Mouse (Mus musculus) T-helper 1 cell (primary cell): ENCODE results near the gene Lcmt1.

Source experiments
- in situ Hi-C: fragments of 300-600 bp; cut with MboI, MseI; formaldehyde crosslinking; loops from one replicate; pipeline ENCODE4 v1.15.1; 2025; ENCODE audit warnings: high pct_unique_total_duplicates

The Lcmt1 gene

GRCm38 (mm10) chr7:123452551-123452950 lies 83.0 kb downstream of the Lcmt1 start:
- in situ Hi-C loops = loop anchor here (25.0 kb wide), 1 partner anchor 1715 kb away; the partner anchor contains the start of gene Scnn1g

GRCm38 (mm10) chr7:123453066-123453465 lies 83.5 kb downstream of the Lcmt1 start:
- in situ Hi-C loops = loop anchor here (25.0 kb wide), 1 partner anchor 1716 kb away; the partner anchor contains the start of gene Scnn1g

GRCm38 (mm10) chr7:123455088-123455487 lies 85.5 kb downstream of the Lcmt1 start:
- in situ Hi-C loops = loop anchor here (25.0 kb wide), 1 partner anchor 1718 kb away; the partner anchor contains the start of gene Scnn1g

- in situ Hi-C loops = loop anchor here (25.0 kb wide), 1 partner anchor 1721 kb away; the partner anchor contains the start of gene Scnn1g
Observed at GRCm38 (mm10) chr7:123458309-123458708, 88.7 kb downstream of the Lcmt1 start.

GRCm38 (mm10) chr7:123459247-123459646 lies 89.7 kb downstream of the Lcmt1 start:
- in situ Hi-C loops = loop anchor here (25.0 kb wide), 1 partner anchor 1722 kb away; the partner anchor contains the start of gene Scnn1g

- in situ Hi-C loops = loop anchor here (10.0 to 25.0 kb wide), 2 partner anchors 427 to 1724 kb away; partner anchors contain the start of gene Scnn1g
Observed at GRCm38 (mm10) chr7:123461316-123461715, 91.7 kb downstream of the Lcmt1 start.

- in situ Hi-C loops = loop anchor here (10.0 to 25.0 kb wide), 2 partner anchors 427 to 1725 kb away; partner anchors contain the start of gene Scnn1g
Observed at GRCm38 (mm10) chr7:123462070-123462501, 92.5 kb downstream of the Lcmt1 start, which contains the start of gene Aqp8. TSS of gene Aqp8 (plus strand) at chr7:123462291.

GRCm38 (mm10) chr7:123463569-123463968 lies 94.0 kb downstream of the Lcmt1 start:
- in situ Hi-C loops = loop anchor here (10.0 to 25.0 kb wide), 2 partner anchors 429 to 1726 kb away; partner anchors contain the start of gene Scnn1g

GRCm38 (mm10) chr7:123465692-123466387 lies 96.3 kb downstream of the Lcmt1 start:
- in situ Hi-C loops = loop anchor here (5.0 to 25.0 kb wide), 3 partner anchors 259 to 1729 kb away; partner anchors contain the start of gene Scnn1g

- in situ Hi-C loops = loop anchor here (5.0 to 25.0 kb wide), 3 partner anchors 261 to 1731 kb away; partner anchors contain the start of gene Scnn1g
Observed at GRCm38 (mm10) chr7:123467961-123468360, 98.4 kb downstream of the Lcmt1 start.
